Mouse (Mus musculus): ENCODE data around the gene Dysf. TPM values are rescaled to one million over a fixed set of nuclear protein-coding genes. Genes with fewer than 3 reads are reported as not detected.

The Dysf gene
- total and polyA plus RNA-seq, 3 experiments, result not detected

DNA sequence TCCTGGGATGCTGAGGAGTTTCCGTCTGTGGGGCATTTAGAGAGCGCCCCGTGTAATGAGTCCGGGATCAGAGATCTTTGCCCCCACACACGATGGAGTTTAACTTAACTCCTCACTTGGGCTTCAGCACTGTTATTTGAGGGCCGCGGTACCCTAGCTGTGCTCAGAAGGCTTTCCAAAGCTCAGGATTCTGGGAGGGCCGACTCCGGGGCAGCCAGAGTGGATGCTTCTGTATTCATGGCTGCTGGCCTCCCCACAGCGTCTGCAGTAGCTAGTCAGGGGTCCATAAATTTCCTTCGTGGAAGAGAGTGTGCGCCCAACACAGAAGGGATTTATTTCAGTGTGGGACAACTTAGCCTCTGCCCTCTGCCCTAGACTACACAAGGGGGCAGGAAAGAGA, 97.7 kb downstream of the Dysf start:
- DNase-seq (ENCODE audit: low read depth, low spot score), result no peak
- no peak overlapping the region for H3K9ac ChIP-seq (ENCODE audit: control insufficient read depth, low read depth, low read length, poor library complexity, severe bottlenecking)
- no peak for TF ChIP-seq ETS1 (IDR thresholded peaks at IDR 0.05; ENCODE audit: low read depth, low read length)
- no peak for TF ChIP-seq MAZ (IDR thresholded peaks at IDR 0.05; ENCODE audit: low read depth, low read length)
- TF ChIP-seq KAT2A (conservative IDR thresholded peaks at IDR 0.05; ENCODE audit: low read depth, low read length), result no peak
- TF ChIP-seq CTCF (IDR thresholded peaks at IDR 0.05 in 2 of 3, conservative IDR thresholded peaks at IDR 0.05 in 1 of 3; ENCODE audit: control insufficient read depth in 1 of 3, insufficient read depth in 1 of 3, low read depth in 2 of 3, low read length in 3 of 3, poor library complexity in 1 of 3, severe bottlenecking in 1 of 3), result no peak
- no peak overlapping the region for H3K4me3 ChIP-seq (ENCODE audit: control insufficient read depth in 1 of 2, insufficient read depth in 1 of 2, low read depth in 2 of 2, low read length in 2 of 2)
- no peaks in the 10 kb centered on the region for H3K4me1 ChIP-seq (ENCODE audit: control insufficient read depth in 1 of 2, insufficient read depth in 2 of 2, low read length in 2 of 2)
- no peaks in the 10 kb centered on the region; a peak in 1 of 4 replicates for H3K27me3 ChIP-seq (ENCODE audit: control insufficient read depth in 1 of 2, insufficient read depth in 2 of 2, low read length in 2 of 2)
- H3K27ac ChIP-seq (ENCODE audit: control insufficient read depth, low read depth, low read length), result no peak overlapping the region
- no peaks in the 10 kb centered on the region for H3K79me2 ChIP-seq (ENCODE audit: control insufficient read depth, insufficient read depth, low read length, poor library complexity)
- H3K36me3 ChIP-seq (ENCODE audit: control insufficient read depth in 1 of 2, insufficient read depth in 2 of 2, low read length in 2 of 2), result no peaks in the 10 kb centered on the region
- H3K9me3 ChIP-seq (replicated peaks; ENCODE audit: insufficient read depth, low read length), result no peaks in the 10 kb centered on the region

DNA sequence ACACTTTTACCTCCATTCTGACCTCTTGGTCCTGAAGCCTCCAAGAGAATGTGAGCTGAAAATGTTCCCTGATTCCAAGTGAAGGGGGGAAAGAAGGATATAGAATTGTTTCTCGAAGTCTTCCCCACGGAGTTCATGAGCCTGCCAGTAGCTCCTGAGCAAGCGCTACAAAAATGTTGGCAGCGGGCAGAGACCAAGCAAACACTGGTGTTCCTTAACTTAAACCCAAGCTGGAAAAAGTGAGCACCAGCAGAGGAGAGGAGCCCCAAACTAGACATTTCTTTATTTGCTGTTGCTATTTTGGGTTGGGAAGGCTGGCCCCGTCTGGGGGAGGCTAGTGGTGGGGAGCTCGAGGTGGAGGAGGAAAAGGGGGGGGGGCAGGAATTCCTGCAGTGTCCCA, 102.0 kb downstream of the Dysf start:
- TF ChIP-seq EP300 (IDR thresholded peaks at IDR 0.05; ENCODE audit: low read depth in 1 of 2, low read length in 2 of 2), result no peak
- TF ChIP-seq TCF12 (IDR thresholded peaks at IDR 0.05; ENCODE audit: low read depth, low read length), result no peak
- TF ChIP-seq JUND (IDR thresholded peaks at IDR 0.05; ENCODE audit: low read depth, low read length), result no peak
- TF ChIP-seq HCFC1 (IDR thresholded peaks at IDR 0.05; ENCODE audit: low read depth, low read length), result no peak
- no peak overlapping the region for H3K4me3 ChIP-seq (ENCODE audit: control insufficient read depth in 1 of 2, insufficient read depth in 1 of 2, low read depth in 2 of 2, low read length in 2 of 2)
- no peak for DNase-seq (ENCODE audit: low read depth, low spot score)
- H3K9ac ChIP-seq (ENCODE audit: control insufficient read depth, low read depth, low read length, poor library complexity, severe bottlenecking), result no peak overlapping the region
- H3K4me1 ChIP-seq (ENCODE audit: control insufficient read depth in 1 of 2, insufficient read depth in 2 of 2, low read length in 2 of 2), result no peaks in the 10 kb centered on the region
- no peak overlapping the region for H3K27ac ChIP-seq (ENCODE audit: control insufficient read depth, low read depth, low read length)
- H3K36me3 ChIP-seq (ENCODE audit: control insufficient read depth in 1 of 2, insufficient read depth in 2 of 2, low read length in 2 of 2), result no peaks in the 10 kb centered on the region
- H3K27me3 ChIP-seq (ENCODE audit: control insufficient read depth in 1 of 2, insufficient read depth in 2 of 2, low read length in 2 of 2), result no peaks in the 10 kb centered on the region
- no peaks in the 10 kb centered on the region for H3K79me2 ChIP-seq (ENCODE audit: control insufficient read depth, insufficient read depth, low read length, poor library complexity)
- H3K9me3 ChIP-seq (replicated peaks; ENCODE audit: insufficient read depth, low read length), result no peaks in the 10 kb centered on the region

GRCm38 (mm10) chr6:84111106-84111505, 102.7 kb downstream of the Dysf start:
- no peaks in the 10 kb centered on the region for H3K4me1 ChIP-seq (ENCODE audit: control insufficient read depth in 1 of 2, insufficient read depth in 2 of 2, low read length in 2 of 2)
- no peak for DNase-seq (ENCODE audit: low read depth, low spot score)
- TF ChIP-seq SMC3 (IDR thresholded peaks at IDR 0.05; ENCODE audit: low read depth, low read length), result no peak
- no peak for TF ChIP-seq UBTF (IDR thresholded peaks at IDR 0.05; ENCODE audit: borderline replicate concordance, insufficient read depth, low read depth, low read length)
- no peak for TF ChIP-seq GABPA (IDR thresholded peaks at IDR 0.05; ENCODE audit: low read depth, low read length)
- no peak for TF ChIP-seq HCFC1 (IDR thresholded peaks at IDR 0.05; ENCODE audit: low read depth, low read length)
- TF ChIP-seq RCOR1 (IDR thresholded peaks at IDR 0.05; ENCODE audit: low read depth, low read length), result no peak
- TF ChIP-seq GATA1 (IDR thresholded peaks at IDR 0.05; ENCODE audit: low read depth, low read length), result no peak
- TF ChIP-seq E2F4 (IDR thresholded peaks at IDR 0.05; ENCODE audit: borderline replicate concordance, low read depth, low read length), result no peak
- no peak for TF ChIP-seq USF2 (IDR thresholded peaks at IDR 0.05; ENCODE audit: borderline replicate concordance in 1 of 2, insufficient read depth in 1 of 2, low read depth in 1 of 2, low read length in 2 of 2)
- no peak for TF ChIP-seq CHD2 (IDR thresholded peaks at IDR 0.05; ENCODE audit: low read length)
- TF ChIP-seq POLR2AphosphoS2 (IDR thresholded peaks at IDR 0.05; ENCODE audit: low read length), result no peak
- no peak for TF ChIP-seq ZC3H11A (IDR thresholded peaks at IDR 0.05; ENCODE audit: low read depth, low read length)
- TF ChIP-seq CTCF (IDR thresholded peaks at IDR 0.05 in 2 of 3, conservative IDR thresholded peaks at IDR 0.05 in 1 of 3; ENCODE audit: control insufficient read depth in 1 of 3, insufficient read depth in 1 of 3, low read depth in 2 of 3, low read length in 3 of 3, poor library complexity in 1 of 3, severe bottlenecking in 1 of 3), result no peak
- TF ChIP-seq ELF1 (IDR thresholded peaks at IDR 0.05; ENCODE audit: low read depth, low read length), result no peak
- no peak for TF ChIP-seq EP300 (IDR thresholded peaks at IDR 0.05; ENCODE audit: low read depth in 1 of 2, low read length in 2 of 2)
- no peak for TF ChIP-seq MYC (IDR thresholded peaks at IDR 0.05; ENCODE audit: low read depth, low read length)
- no peak for TF ChIP-seq ETS1 (IDR thresholded peaks at IDR 0.05; ENCODE audit: low read depth, low read length)
- no peak for TF ChIP-seq MAX (IDR thresholded peaks at IDR 0.05; ENCODE audit: low read length)
- TF ChIP-seq NELFE (IDR thresholded peaks at IDR 0.05; ENCODE audit: low read depth, low read length), result no peak
- H3K79me2 ChIP-seq (ENCODE audit: control insufficient read depth, insufficient read depth, low read length, poor library complexity), result no peaks in the 10 kb centered on the region
- no peak overlapping the region for H3K9ac ChIP-seq (ENCODE audit: control insufficient read depth, low read depth, low read length, poor library complexity, severe bottlenecking)
- H3K36me3 ChIP-seq (ENCODE audit: control insufficient read depth in 1 of 2, insufficient read depth in 2 of 2, low read length in 2 of 2), result no peaks in the 10 kb centered on the region
- no peak overlapping the region for H3K27ac ChIP-seq (ENCODE audit: control insufficient read depth, low read depth, low read length)
- no peaks in the 10 kb centered on the region for H3K27me3 ChIP-seq (ENCODE audit: control insufficient read depth in 1 of 2, insufficient read depth in 2 of 2, low read length in 2 of 2)
- no peaks in the 10 kb centered on the region for H3K9me3 ChIP-seq (replicated peaks; ENCODE audit: insufficient read depth, low read length)
- H3K4me3 ChIP-seq (ENCODE audit: control insufficient read depth in 1 of 2, insufficient read depth in 1 of 2, low read depth in 2 of 2, low read length in 2 of 2), result no peak overlapping the region
